In genomic region chrX:100625546-100625801, GRCm38 (mm10) we compare ENCODE assay signal across 8 mouse cellular contexts. TPM values are rescaled to one million over a fixed set of nuclear protein-coding genes. Genes with fewer than 3 reads are reported as not detected.
DNase-seq lines count a peak whose midpoint lies in the region; ATAC-seq lines count a peak whose summit lies in the region.

Gene Kif4, plus strand, starts transcription at chrX:100625737.

- no peaks in the 10 kb centered on the region for H3K9me3 ChIP-seq in heart, embryonic 16.5 days (replicated peaks; ENCODE audit: control insufficient read depth, low read length)
- no peaks in the 10 kb centered on the region for H3K9me3 ChIP-seq in hindbrain, embryonic 14.5 days (ENCODE audit: control insufficient read depth, low read length)
- no peaks in the 10 kb centered on the region for H3K9me3 ChIP-seq in midbrain, embryonic 13.5 days

- no peak for ATAC-seq in heart, embryonic 16.5 days (replicated peaks; ENCODE audit: extremely low read depth, insufficient read depth, low FRiP score)
- ATAC-seq in hindbrain, embryonic 14.5 days (ENCODE audit: low FRiP score): no peak
- ATAC-seq in midbrain, embryonic 13.5 days: no peak

- peak within 1 kb of the TSS; percentile 72 for H3K4me3 ChIP-seq in heart, embryonic 16.5 days (ENCODE audit: low read length)
- peak within 1 kb of the TSS; percentile 95 for H3K4me3 ChIP-seq in brown adipose tissue, adult 24 weeks (ENCODE audit: insufficient read depth, low read depth, low read length)
- peak within 1 kb of the TSS; percentile 47 for H3K4me3 ChIP-seq in hindbrain, embryonic 14.5 days (replicated peaks; ENCODE audit: low read length)
- H3K4me3 ChIP-seq in midbrain, embryonic 13.5 days (replicated peaks): peak within 1 kb of the TSS; percentile 54

- H3K4me2 ChIP-seq in heart, embryonic 16.5 days (ENCODE audit: low read depth, low read length): peak within 1 kb of the TSS; percentile 73
- H3K4me2 ChIP-seq in hindbrain, embryonic 14.5 days (replicated peaks): peak within 1 kb of the TSS; percentile 71
- H3K4me2 ChIP-seq in midbrain, embryonic 13.5 days (replicated peaks): peak within 1 kb of the TSS; percentile 70

- H3K36me3 ChIP-seq in heart, embryonic 16.5 days (ENCODE audit: control insufficient read depth, insufficient read depth): peaks cover 6% of the 10 kb centered on the region; the same call in 1 of the 2 replicates
- H3K36me3 ChIP-seq in hindbrain, embryonic 14.5 days (replicated peaks; ENCODE audit: control insufficient read depth, insufficient read depth): peaks cover 10% of the 10 kb centered on the region
- H3K36me3 ChIP-seq in midbrain, embryonic 13.5 days: peaks cover 16% of the 10 kb centered on the region

- H3K9ac ChIP-seq in heart, embryonic 16.5 days (ENCODE audit: low read length): peak within 1 kb of the TSS; percentile 79
- peak within 1 kb of the TSS; percentile 67 for H3K9ac ChIP-seq in hindbrain, embryonic 14.5 days
- peak within 1 kb of the TSS; percentile 58 for H3K9ac ChIP-seq in midbrain, embryonic 13.5 days (replicated peaks)

- no peaks in the 10 kb centered on the region for H3K27me3 ChIP-seq in heart, embryonic 16.5 days (ENCODE audit: control insufficient read depth, insufficient read depth, low read length)
- 0 out of 2 replicates have a peak, but pooled peaks cover 3% of the 10 kb centered on the region for H3K27me3 ChIP-seq in hindbrain, embryonic 14.5 days (ENCODE audit: control insufficient read depth, insufficient read depth, low read length)
- H3K27me3 ChIP-seq in midbrain, embryonic 13.5 days: no peaks in the 10 kb centered on the region

- H3K4me1 ChIP-seq in heart, embryonic 16.5 days (ENCODE audit: control insufficient read depth, insufficient read depth, low read length): peaks cover 7% of the 10 kb centered on the region
- peaks cover 4% of the 10 kb centered on the region; the same call in 1 of the 2 replicates for H3K4me1 ChIP-seq in brown adipose tissue, adult 24 weeks (ENCODE audit: control insufficient read depth, insufficient read depth, insufficient read length, low read length)
- no peaks in the 10 kb centered on the region for H3K4me1 ChIP-seq in hindbrain, embryonic 14.5 days (replicated peaks; ENCODE audit: control insufficient read depth, insufficient read depth, low read length)
- H3K4me1 ChIP-seq in midbrain, embryonic 13.5 days (replicated peaks): peaks cover 12% of the 10 kb centered on the region

- DNase-seq in heart, adult 8-10 months (ENCODE audit: low spot score): no peak
- no peak for DNase-seq in hindbrain, embryonic 14.5 days (ENCODE audit: low spot score)
- DNase-seq in layer of hippocampus, postnatal 25 days (ENCODE audit: extremely low spot score in 1 of 2, low spot score in 1 of 2): no peak
- no peak for DNase-seq in c-Kit-positive CD71-positive TER-119-positive erythroid progenitor cells, embryonic 14.5 days (ENCODE audit: low spot score)
- DNase-seq in urinary bladder, adult 2 months (ENCODE audit: low spot score): no peak

- peak within 1 kb of the TSS; percentile 76 for H3K27ac ChIP-seq in heart, embryonic 16.5 days (ENCODE audit: low read length)
- H3K27ac ChIP-seq in brown adipose tissue, adult 24 weeks (replicated peaks; ENCODE audit: low read depth, low read length): peak within 1 kb of the TSS; percentile 94
- H3K27ac ChIP-seq in hindbrain, embryonic 14.5 days: peak within 1 kb of the TSS; percentile 47; the same call in 1 of the 2 replicates
- no peak within 1 kb of the TSS for H3K27ac ChIP-seq in midbrain, embryonic 13.5 days

- WGBS in heart, embryonic 16.5 days: 22% methylated on average over 3 of the region's 3 CpGs
- WGBS in hindbrain, embryonic 14.5 days: 22% methylated on average over 3 of the region's 3 CpGs
- 19% methylated on average over 3 of the region's 3 CpGs for WGBS in midbrain, embryonic 13.5 days

RNA-seq across cellular contexts. Expression of gene Kif4, which starts in this region (rescaled TPM):
- 22.9 and 23.5 TPM in 2 replicates for polyA plus RNA-seq in heart, embryonic 16.5 days (2015; fragmentation: Nextera tagmentation; extraction: Ambion mirVana)
- total RNA-seq in heart, adult 8-10 months (2022): under 1 TPM; 0.08 to 0.52 (median 0.38) TPM
- polyA plus RNA-seq in brown adipose tissue, adult 24 weeks (2012; ENCODE audit: insufficient read depth, insufficient read length, missing spikeins): not detected in 2 replicates
- polyA plus RNA-seq in hindbrain, embryonic 14.5 days (2014; fragmentation: Nextera tagmentation; extraction: Ambion mirVana): 4.8 and 6.0 TPM in 2 replicates
- 13.2 and 14.0 TPM in 2 replicates for polyA plus RNA-seq in midbrain, embryonic 13.5 days (2015; fragmentation: Nextera tagmentation; extraction: Ambion mirVana)
- total RNA-seq in layer of hippocampus, postnatal 25 days (2021): under 1 TPM; 0.61 to 0.86 TPM
- 0.56 and 0.63 TPM in 2 replicates for polyA plus RNA-seq in urinary bladder, adult 2 months (2012; rRNA removed)
